Mouse (Mus musculus) layer of hippocampus, postnatal 10 days (tissue): ENCODE measurements around the gene Lpin2. TPM values are rescaled to one million over a fixed set of nuclear protein-coding genes. Genes with fewer than 3 reads are reported as not detected.

Source experiments
- DNase-seq, 2 experiments: peaks; one replicate each; pipeline ENCODE4 v3.0.0; 2021; ENCODE audit warnings: low spot score in 2 of 2
- total RNA-seq, 2 experiments: library from RNA; stranded (reverse); gene quantifications; 2 replicates each; pipeline ENCODE4 v1.2.3; 2021

Lpin2 gene
- total RNA-seq, 2 experiments from 2014 or later: 71.2 to 79.9 TPM

- DNase-seq: no peak
Observed at GRCm38 (mm10) chr17:71291897-71292420, 109.6 kb downstream of the Lpin2 start.

DNA sequence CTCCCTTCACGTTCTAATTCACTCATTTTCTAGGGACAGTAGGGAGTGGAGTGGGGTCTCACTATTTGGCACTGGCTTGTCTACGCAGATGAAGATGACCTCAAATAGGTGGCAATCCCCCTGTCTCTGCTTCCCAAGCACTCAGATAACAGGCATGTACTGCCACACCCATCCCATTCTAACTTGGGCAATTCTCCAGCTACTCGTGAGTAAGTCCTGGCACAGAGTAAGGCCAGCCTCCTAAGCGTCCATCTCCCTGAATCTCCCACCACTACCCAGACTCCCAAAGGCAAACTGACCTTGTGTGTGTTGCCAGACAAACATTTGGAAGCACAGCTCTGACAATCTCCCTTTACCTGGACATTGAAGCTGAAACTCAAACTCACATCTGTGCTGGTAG, 110.5 kb downstream of the Lpin2 start:
- DNase-seq: no peak

DNA sequence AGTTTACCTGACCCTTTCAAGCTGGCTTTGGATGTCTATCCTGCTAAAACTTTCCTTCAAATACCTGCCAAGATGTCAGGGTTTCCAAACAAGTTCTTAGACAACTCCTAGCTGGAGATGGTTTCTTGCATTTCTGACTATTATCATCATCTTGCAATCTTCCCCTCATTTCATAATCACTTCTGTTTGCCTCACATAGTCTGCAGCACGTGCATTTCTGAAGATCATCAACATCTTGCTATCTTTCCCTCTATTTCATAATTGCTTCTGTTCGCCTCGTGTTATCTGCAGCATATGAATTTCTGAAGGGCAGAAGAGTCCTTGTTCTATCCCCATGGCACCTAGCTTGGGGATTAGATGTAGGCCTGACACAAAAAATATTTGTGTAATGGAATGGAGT, 112.2 kb downstream of the Lpin2 start:
- no peak for DNase-seq

Other genes with a start within 250 kb of the Lpin2 start
- gene Myom1, start 179.9 kb upstream of the Lpin2 start, total RNA-seq: 1 to 10 TPM; 5.0 to 6.0 TPM
- gene Myl12a, start 179.7 kb upstream of the Lpin2 start, total RNA-seq: 10 to 100 TPM; 53.4 to 54.1 TPM
- 1 to 10 TPM; 5.0 to 6.4 TPM for gene Emilin2, start 129.4 kb downstream of the Lpin2 start, total RNA-seq